Mouse (Mus musculus) small intestine, adult 2 months (tissue): Measurements from ENCODE around the gene Gldn. TPM values are rescaled to one million over a fixed set of nuclear protein-coding genes. Genes with fewer than 3 reads are reported as not detected.

Experiments used
- H3K27ac ChIP-seq: fragments of 200-500 bp; 2 replicates; pipeline ENCODE4 v1.5.1; 2012; ENCODE audit warnings: low read depth, low read length, control low read depth, inconsistent platforms; ENCODE audit not compliant: insufficient read depth
- H3K27me3 ChIP-seq: fragments of 200-500 bp; 2 replicates; pipeline ENCODE4 v1.6.1; 2012; ENCODE audit warnings: mild to moderate bottlenecking, moderate library complexity, low read length, inconsistent platforms; ENCODE audit not compliant: control insufficient read depth, insufficient read depth
- H3K36me3 ChIP-seq: fragments of 200-500 bp; 2 replicates; pipeline ENCODE4 v1.6.1; 2012; ENCODE audit warnings: mild to moderate bottlenecking, low read length, control low read depth, inconsistent platforms; ENCODE audit not compliant: control insufficient read depth, insufficient read depth
- H3K4me1 ChIP-seq: fragments of 200-500 bp; 2 replicates; pipeline ENCODE4 v1.6.1; 2012; ENCODE audit warnings: low read length, inconsistent platforms, mixed read lengths; ENCODE audit not compliant: control insufficient read depth, insufficient read depth, insufficient read length
- H3K4me3 ChIP-seq: fragments of 200-500 bp; 2 replicates; pipeline ENCODE4 v1.5.1; 2012; ENCODE audit warnings: low read depth, mild to moderate bottlenecking, control low read depth, inconsistent platforms, low read length, moderate library complexity
- CTCF ChIP-seq: fragments of 200-500 bp; IDR thresholded peaks from 2 replicates; pipeline ENCODE4 v1.5.1; 2012; ENCODE audit warnings: low read depth, mild to moderate bottlenecking, control low read depth, inconsistent platforms, low read length, moderate library complexity, mixed read lengths; ENCODE audit not compliant: insufficient replicate concordance, insufficient read length; ENCODE audit errors: extremely low read depth
- POLR2A ChIP-seq: fragments of 200-500 bp; IDR thresholded peaks from 2 replicates; pipeline ENCODE4 v1.6.1; 2012; ENCODE audit warnings: low read depth, mild to moderate bottlenecking, control low read depth, inconsistent platforms, low read length, moderate library complexity
- WGBS: fragments of 180-500 bp; shearing (Covaris S2); methylation state at CpG from one replicate; pipeline ENCODE4 v1.1.7; 2018; 5-methylcytosine and 5-hydroxymethylcytosine counted together
- polyA plus RNA-seq: library from polyadenylated mRNA; depleted of rRNA; stranded (reverse); fragments of >200 nt; gene quantifications from 2 replicates; pipeline ENCODE4 v1.2.3, GENCODE M21; 2012; rRNA removed

Gldn gene
- polyA plus RNA-seq, result 0.01 TPM in 1 of 2 replicates, not detected in the other

- TF ChIP-seq CTCF, result no peak
- no peak for TF ChIP-seq POLR2A
- H3K4me3 ChIP-seq, result no peak within 1 kb of the TSS
Observed at GRCm38 (mm10) chr9:54286331-54286987, at the start of gene Gldn. Gene Gldn, plus strand, starts transcription at chr9:54286486.

DNA sequence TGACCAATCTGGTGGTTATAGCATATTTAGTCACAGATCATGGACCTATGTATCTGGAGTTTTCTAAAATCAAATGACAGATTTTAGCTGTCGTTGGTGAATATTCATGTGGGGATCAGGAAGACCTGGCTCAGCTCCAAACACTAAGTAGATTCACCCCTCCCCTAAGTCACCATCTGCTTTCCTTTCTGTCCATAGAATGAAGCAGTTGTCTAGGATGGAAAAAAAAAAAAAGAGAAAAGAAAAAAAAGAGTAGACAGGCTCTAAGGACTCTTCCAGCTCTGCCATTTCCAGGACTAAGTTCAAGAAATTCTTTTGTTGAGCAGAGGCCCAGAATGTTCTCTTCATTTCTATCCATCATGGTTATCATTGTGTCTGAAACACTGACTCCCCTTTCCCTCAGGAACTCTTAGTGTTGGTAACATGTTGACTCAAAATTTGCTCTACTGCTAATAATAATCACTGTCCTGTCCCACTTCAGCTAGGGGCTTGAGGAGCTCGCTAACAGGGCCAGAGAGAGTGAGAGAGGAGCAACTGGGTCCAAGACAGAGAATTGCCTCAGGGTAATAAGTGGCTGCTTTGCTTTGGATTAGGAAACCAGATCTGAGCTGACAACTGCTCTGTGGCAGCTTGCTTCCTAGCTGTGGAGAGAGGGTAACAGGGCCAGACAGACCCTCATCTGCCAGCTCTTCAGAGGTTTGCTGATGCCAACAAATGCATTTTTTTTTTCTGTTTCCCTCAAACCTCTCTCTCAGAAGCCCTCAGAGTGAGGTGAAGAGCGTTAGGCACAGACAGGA lies 41.2 kb upstream of the Gldn start:
- Histone ChIP-seq H3K4me3 (no peak overlapping the region), H3K4me1 (no peaks in the 10 kb centered on the region), H3K27ac (no peak overlapping the region), H3K36me3 (no peaks in the 10 kb centered on the region), H3K27me3 (no peaks in the 10 kb centered on the region)
- TF ChIP-seq CTCF (no peak), POLR2A (no peak)
- WGBS, result 64% methylated on average over 3 of the region's 3 CpGs

More at GRCm38 (mm10) chr9:54286331-54286987, at the start of gene Gldn:
- H3K36me3 ChIP-seq, result no peaks in the 10 kb centered on the region
- no peak within 1 kb of the TSS for H3K27ac ChIP-seq
- no peaks in the 10 kb centered on the region for H3K27me3 ChIP-seq
- 4% methylated on average over 61 of the region's 61 CpGs for WGBS
- H3K4me1 ChIP-seq, result no peaks in the 10 kb centered on the region

GRCm38 (mm10) chr9:54264754-54265153 lies 21.5 kb upstream of the Gldn start:
- no peaks in the 10 kb centered on the region for H3K4me1 ChIP-seq
- no peaks in the 10 kb centered on the region for H3K36me3 ChIP-seq
- no peak overlapping the region for H3K27ac ChIP-seq
- H3K4me3 ChIP-seq, result no peak overlapping the region
- no peaks in the 10 kb centered on the region for H3K27me3 ChIP-seq
- WGBS, result 43% methylated on average over 4 of the region's 4 CpGs
- no peak for TF ChIP-seq POLR2A
- no peak for TF ChIP-seq CTCF

- Histone ChIP-seq H3K4me1 (no peaks in the 10 kb centered on the region), H3K36me3 (no peaks in the 10 kb centered on the region), H3K4me3 (no peak within 1 kb of the TSS), H3K27ac (no peak within 1 kb of the TSS), H3K27me3 (no peaks in the 10 kb centered on the region)
- WGBS, result 79% methylated on average over 7 of the region's 7 CpGs
- TF ChIP-seq POLR2A (no peak), CTCF (no peak)
Observed at GRCm38 (mm10) chr9:54268010-54268409, 18.3 kb upstream of the Gldn start, which contains the start of gene Cyp19a1. Gene Cyp19a1, minus strand, starts transcription at chr9:54268110.

DNA sequence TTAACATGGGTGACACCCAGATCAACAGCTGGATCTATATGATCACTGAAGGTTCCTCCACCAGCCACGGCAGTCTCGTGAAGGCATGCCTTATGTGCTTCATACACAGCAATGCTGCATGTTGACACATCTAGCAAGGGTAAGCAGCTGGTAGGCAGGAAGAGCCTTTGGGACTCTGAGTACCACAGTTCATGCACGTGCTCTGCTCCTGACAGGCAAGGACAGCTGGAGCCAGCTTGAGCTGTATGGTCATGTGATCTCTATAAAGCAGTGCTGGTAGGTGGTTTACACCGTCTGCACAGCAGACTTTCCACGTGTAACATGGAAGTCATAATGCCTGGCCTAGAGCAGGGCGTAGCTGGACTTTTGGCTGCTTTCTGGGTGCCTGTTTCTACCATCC lies 16.3 kb upstream of the Gldn start:
- TF ChIP-seq CTCF, result no peak
- TF ChIP-seq POLR2A, result no peak
- no peak overlapping the region for H3K27ac ChIP-seq
- H3K4me3 ChIP-seq, result no peak overlapping the region
- whole genome bisulfite sequencing, result 66% methylated on average over 6 of the region's 6 CpGs
- H3K36me3 ChIP-seq, result no peaks in the 10 kb centered on the region
- no peaks in the 10 kb centered on the region for H3K27me3 ChIP-seq
- H3K4me1 ChIP-seq, result no peaks in the 10 kb centered on the region

- H3K4me3 ChIP-seq, result no peak overlapping the region
- no peaks in the 10 kb centered on the region for H3K27me3 ChIP-seq
- 42% methylated on average over 5 of the region's 5 CpGs for WGBS
- no peak for TF ChIP-seq POLR2A
- H3K36me3 ChIP-seq, result no peaks in the 10 kb centered on the region
- no peak overlapping the region for H3K27ac ChIP-seq
- no peaks in the 10 kb centered on the region for H3K4me1 ChIP-seq
Observed at GRCm38 (mm10) chr9:54270889-54271288, 15.4 kb upstream of the Gldn start.

DNA sequence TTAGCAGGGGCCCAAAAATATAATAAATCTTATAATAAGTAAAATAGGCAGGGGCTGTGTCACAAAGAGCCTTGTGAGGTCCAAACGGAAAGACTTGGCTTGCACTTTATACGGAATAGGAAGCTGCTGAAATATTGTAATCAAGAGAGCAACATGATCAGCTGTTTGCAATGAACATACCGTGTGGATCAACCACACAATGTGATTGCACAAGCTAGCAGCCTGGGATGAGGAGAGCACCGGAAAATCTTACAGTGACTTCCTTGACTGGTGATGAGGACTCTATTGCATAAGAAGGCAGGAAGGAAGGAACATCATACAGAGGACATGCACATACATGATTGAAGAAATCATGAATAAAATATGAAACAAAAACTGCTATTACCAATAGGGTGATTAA lies 11.0 kb upstream of the Gldn start:
- TF ChIP-seq POLR2A, result no peak
- TF ChIP-seq CTCF, result no peak
- no peaks in the 10 kb centered on the region for H3K36me3 ChIP-seq
- 80% methylated on average over 4 of the region's 4 CpGs for WGBS

More for the DNA sequence above, 11.0 kb upstream of the Gldn start:
- H3K4me1 ChIP-seq, result no peaks in the 10 kb centered on the region
- H3K27me3 ChIP-seq, result no peaks in the 10 kb centered on the region
- no peak overlapping the region for H3K4me3 ChIP-seq
- no peak overlapping the region for H3K27ac ChIP-seq
